Mouse (Mus musculus) hindbrain, embryonic 13.5 days (tissue): Measurements from ENCODE around the gene Ttc23l. TPM values are rescaled to one million over a fixed set of nuclear protein-coding genes. Genes with fewer than 3 reads are reported as not detected.
"Not testable (repeated sequence)": the region's sequence is repeated elsewhere in the genome, so short reads cannot be mapped to it uniquely, and the experiment has no call there.

Experiments used
- ATAC-seq: fragments of 200-750 bp; cut with Nextera tagmentation; 2 replicates; pipeline ENCODE4 v1.8.0; 2017; ENCODE audit warnings: moderate TSS enrichment; ENCODE audit not compliant: low FRiP score
- H3K27ac ChIP-seq: fragments of 300-500 bp; sonication (generic); 2 replicates; pipeline ENCODE4 v1.5.1; 2015; ENCODE audit warnings: inconsistent platforms, mild to moderate bottlenecking, moderate library complexity
- H3K27me3 ChIP-seq: fragments of 300-500 bp; sonication (generic); 2 replicates; pipeline ENCODE4 v1.6.1; 2015; ENCODE audit warnings: mild to moderate bottlenecking, inconsistent platforms
- H3K36me3 ChIP-seq: fragments of 300-500 bp; sonication (generic); 2 replicates; pipeline ENCODE4 v1.6.1; 2015; ENCODE audit warnings: mild to moderate bottlenecking, inconsistent platforms
- H3K4me1 ChIP-seq: fragments of 300-500 bp; sonication (generic); replicated peaks from 2 replicates; pipeline ENCODE4 v1.6.1; 2015; ENCODE audit warnings: inconsistent platforms
- H3K4me2 ChIP-seq: fragments of 300-500 bp; sonication (generic); 2 replicates; pipeline ENCODE4 v1.6.1; 2015; ENCODE audit warnings: inconsistent platforms, mild to moderate bottlenecking, moderate library complexity
- H3K4me3 ChIP-seq: fragments of 300-500 bp; sonication (generic); 2 replicates; pipeline ENCODE4 v1.5.1; 2015; ENCODE audit warnings: mild to moderate bottlenecking, inconsistent platforms
- H3K9ac ChIP-seq: fragments of 300-500 bp; sonication (generic); 2 replicates; pipeline ENCODE4 v1.6.1; 2015; ENCODE audit warnings: mild to moderate bottlenecking, inconsistent platforms
- H3K9me3 ChIP-seq: fragments of 300-500 bp; sonication (generic); 2 replicates; pipeline ENCODE4 v1.6.1; 2016; ENCODE audit warnings: inconsistent platforms
- WGBS: fragments of 180-500 bp; shearing (Covaris S2); methylation state at CpG from one replicate; pipeline ENCODE4 v1.1.7; 2015; 5-methylcytosine and 5-hydroxymethylcytosine counted together
- polyA plus RNA-seq: library from polyadenylated mRNA; unstranded; fragments of >200 nt; fragmentation: Nextera tagmentation; extraction: Ambion mirVana; gene quantifications from 2 replicates; pipeline ENCODE4 v1.2.1, GENCODE M21; 2015

Gene Ttc23l
- polyA plus RNA-seq, 1 experiment from 2014 or later = not detected

GRCm38 (mm10) chr15:10564201-10564600 is 5.7 kb upstream of the Ttc23l start:
- Histone ChIP-seq H3K27ac (no peak overlapping the region), H3K27me3 (no peaks in the 10 kb centered on the region), H3K4me2 (no peak overlapping the region), H3K36me3 (peaks cover 25% of the 10 kb centered on the region), H3K4me3 (no peak overlapping the region), H3K4me1 (no peaks in the 10 kb centered on the region), H3K9ac (no peak overlapping the region), H3K9me3 (no peaks in the 10 kb centered on the region)
- ATAC-seq = no peak
- WGBS = 36% methylated on average over 1 of the region's 1 CpGs

- Histone ChIP-seq H3K9ac (no peak overlapping the region), H3K27ac (no peak overlapping the region), H3K36me3 (peaks cover 7% of the 10 kb centered on the region), H3K9me3 (no peaks in the 10 kb centered on the region), H3K4me1 (no peaks in the 10 kb centered on the region), H3K4me2 (no peak overlapping the region), H3K4me3 (no peak overlapping the region), H3K27me3 (no peaks in the 10 kb centered on the region)
- no peak for ATAC-seq
Measured at GRCm38 (mm10) chr15:10562281-10562680, 3.8 kb upstream of the Ttc23l start.

GRCm38 (mm10) chr15:10560005-10560404 is 1.5 kb upstream of the Ttc23l start:
- Histone ChIP-seq H3K27me3 (no peaks in the 10 kb centered on the region), H3K4me2 (no peak overlapping the region), H3K27ac (no peak overlapping the region), H3K9me3 (no peaks in the 10 kb centered on the region), H3K9ac (no peak overlapping the region), H3K4me3 (no peak overlapping the region), H3K4me1 (no peaks in the 10 kb centered on the region), H3K36me3 (no peaks in the 10 kb centered on the region)
- 95% methylated on average over 7 of the region's 7 CpGs for WGBS
- ATAC-seq = no peak

- Histone ChIP-seq H3K36me3 (no peaks in the 10 kb centered on the region), H3K4me1 (no peaks in the 10 kb centered on the region), H3K4me2 (no peak overlapping the region), H3K27me3 (no peaks in the 10 kb centered on the region), H3K4me3 (no peak overlapping the region), H3K9ac (no peak overlapping the region), H3K9me3 (no peaks in the 10 kb centered on the region), H3K27ac (no peak overlapping the region)
- ATAC-seq = no peak
Measured at GRCm38 (mm10) chr15:10554336-10554735, 4.1 kb downstream of the Ttc23l start.

GRCm38 (mm10) chr15:10540271-10541088 is 18.0 kb downstream of the Ttc23l start:
- Histone ChIP-seq H3K9me3 (no peaks in the 10 kb centered on the region), H3K4me3 (no peak overlapping the region), H3K4me1 (no peaks in the 10 kb centered on the region), H3K27me3 (no peaks in the 10 kb centered on the region), H3K4me2 (no peak overlapping the region), H3K9ac (no peak overlapping the region), H3K36me3 (no peaks in the 10 kb centered on the region), H3K27ac (no peak overlapping the region)
- ATAC-seq = no peak
- WGBS = 72% methylated on average over 16 of the region's 16 CpGs

GRCm38 (mm10) chr15:10535969-10536368 is 22.5 kb downstream of the Ttc23l start:
- no peak overlapping the region for H3K4me2 ChIP-seq
- no peak overlapping the region for H3K27ac ChIP-seq
- no peaks in the 10 kb centered on the region for H3K27me3 ChIP-seq
- 84% methylated on average over 7 of the region's 7 CpGs for WGBS
- no peak for ATAC-seq
- no peak overlapping the region for H3K4me3 ChIP-seq
- no peaks in the 10 kb centered on the region for H3K36me3 ChIP-seq
- no peaks in the 10 kb centered on the region for H3K9me3 ChIP-seq
- no peaks in the 10 kb centered on the region for H3K4me1 ChIP-seq
- no peak overlapping the region for H3K9ac ChIP-seq

- Histone ChIP-seq H3K4me2 (no peak overlapping the region), H3K36me3 (no peaks in the 10 kb centered on the region), H3K4me3 (no peak overlapping the region), H3K27ac (no peak overlapping the region), H3K9me3 (no peaks in the 10 kb centered on the region), H3K9ac (no peak overlapping the region), H3K4me1 (no peaks in the 10 kb centered on the region), H3K27me3 (no peaks in the 10 kb centered on the region)
- WGBS = 82% methylated on average over 5 of the region's 5 CpGs
- no peak for ATAC-seq
Measured at GRCm38 (mm10) chr15:10534591-10534990, 23.9 kb downstream of the Ttc23l start.

- H3K9me3 ChIP-seq, H3K4me2 ChIP-seq, H3K36me3 ChIP-seq, H3K27me3 ChIP-seq, H3K27ac ChIP-seq, H3K4me3 ChIP-seq, H3K9ac ChIP-seq, H3K4me1 ChIP-seq, ATAC-seq: not testable (repeated sequence)
- WGBS = 93% methylated on average over 10 of the region's 10 CpGs
Measured at GRCm38 (mm10) chr15:10533361-10533760, 25.1 kb downstream of the Ttc23l start.

GRCm38 (mm10) chr15:10531352-10531751 is 27.1 kb downstream of the Ttc23l start:
- Histone ChIP-seq H3K9me3 (no peaks in the 10 kb centered on the region), H3K4me3 (no peak overlapping the region), H3K27ac (no peak overlapping the region), H3K27me3 (no peaks in the 10 kb centered on the region), H3K4me1 (no peaks in the 10 kb centered on the region), H3K36me3 (no peaks in the 10 kb centered on the region), H3K9ac (no peak overlapping the region), H3K4me2 (no peak overlapping the region)
- WGBS = 86% methylated on average over 4 of the region's 4 CpGs
- ATAC-seq = no peak

GRCm38 (mm10) chr15:10525896-10526295 is 32.6 kb downstream of the Ttc23l start:
- H3K27ac ChIP-seq = no peak overlapping the region
- no peaks in the 10 kb centered on the region for H3K27me3 ChIP-seq
- H3K36me3 ChIP-seq = no peaks in the 10 kb centered on the region
- H3K9ac ChIP-seq = no peak overlapping the region
- no peak overlapping the region for H3K4me2 ChIP-seq
- H3K9me3 ChIP-seq = no peaks in the 10 kb centered on the region
- WGBS = 81% methylated on average over 1 of the region's 1 CpGs
- no peak for ATAC-seq
- no peak overlapping the region for H3K4me3 ChIP-seq
- H3K4me1 ChIP-seq = no peaks in the 10 kb centered on the region

GRCm38 (mm10) chr15:10515166-10515565 is 43.3 kb downstream of the Ttc23l start:
- H3K4me3 ChIP-seq = no peak overlapping the region
- H3K36me3 ChIP-seq = no peaks in the 10 kb centered on the region
- H3K9me3 ChIP-seq = no peaks in the 10 kb centered on the region
- ATAC-seq = no peak
- WGBS = 76% methylated on average over 7 of the region's 7 CpGs
- H3K4me1 ChIP-seq = no peaks in the 10 kb centered on the region
- no peak overlapping the region for H3K27ac ChIP-seq
- no peak overlapping the region for H3K9ac ChIP-seq
- H3K27me3 ChIP-seq = no peaks in the 10 kb centered on the region
- no peak overlapping the region for H3K4me2 ChIP-seq

- Histone ChIP-seq H3K4me2 (no peak overlapping the region), H3K4me3 (no peak overlapping the region), H3K36me3 (no peaks in the 10 kb centered on the region), H3K27ac (no peak overlapping the region), H3K9ac (no peak overlapping the region), H3K27me3 (no peaks in the 10 kb centered on the region), H3K9me3 (no peaks in the 10 kb centered on the region), H3K4me1 (no peaks in the 10 kb centered on the region)
- WGBS = 78% methylated on average over 11 of the region's 11 CpGs
- no peak for ATAC-seq
Measured at GRCm38 (mm10) chr15:10506099-10506498, 52.4 kb downstream of the Ttc23l start.
